Mouse (Mus musculus): ENCODE measurements around the gene Gna13.
A peak's percentile ranks its signal among the peaks of the same experiment; 100 is the strongest.

Gene Gna13

GRCm38 (mm10) chr11:109425392-109426271 lies 63.0 kb downstream of the Gna13 start, which contains the start of gene Amz2:
Gene Amz2, plus strand, starts transcription at chr11:109425946.
- DNase-seq = peak; percentile 99

- no peak for DNase-seq
These were observed 63.6 kb downstream of the Gna13 start for GRCm38 (mm10) chr11:109426272-109426586.

- no peak for DNase-seq
These were observed 64.7 kb downstream of the Gna13 start for GRCm38 (mm10) chr11:109427353-109427752.

GRCm38 (mm10) chr11:109434233-109434798 lies 71.7 kb downstream of the Gna13 start:
- no peak for DNase-seq

GRCm38 (mm10) chr11:109436889-109437288 lies 74.3 kb downstream of the Gna13 start:
- no peak for DNase-seq

- no peak for DNase-seq
These were observed 76.6 kb downstream of the Gna13 start for GRCm38 (mm10) chr11:109439209-109439608.

- DNase-seq = peak; percentile 63 to 73
These were observed 77.3 kb downstream of the Gna13 start for GRCm38 (mm10) chr11:109439829-109440340.

- DNase-seq = no peak
These were observed 78.0 kb downstream of the Gna13 start for GRCm38 (mm10) chr11:109440641-109441040.

- DNase-seq = peak in 1 of 2 experiments; percentile 33
These were observed 78.5 kb downstream of the Gna13 start for GRCm38 (mm10) chr11:109441119-109441518.

GRCm38 (mm10) chr11:109442166-109442730 lies 79.6 kb downstream of the Gna13 start:
- no peak for DNase-seq

GRCm38 (mm10) chr11:109443468-109444263 lies 81.0 kb downstream of the Gna13 start:
- DNase-seq = no peak

- peak; percentile 43 to 51 for DNase-seq
These were observed 82.0 kb downstream of the Gna13 start for GRCm38 (mm10) chr11:109444600-109444999.

GRCm38 (mm10) chr11:109445438-109446035 lies 82.9 kb downstream of the Gna13 start:
- DNase-seq = peak; percentile 37 to 39
